Mouse (Mus musculus) liver, adult 10 weeks (tissue): ENCODE data around the gene Gm17027. TPM values are rescaled to one million over a fixed set of nuclear protein-coding genes. Genes with fewer than 3 reads are reported as not detected.

Experiments used
- polyA plus RNA-seq: library from polyadenylated mRNA; stranded (reverse); fragments of 350-450 nt; fragmentation: Illumina TruSeq; extraction: RNeasy Lipid Tissue Mini Kit (QIAGEN cat#74804); gene quantifications from one replicate; pipeline ENCODE4 v1.2.3, GENCODE M21; 2014; ENCODE audit warnings: low read depth, low replicate concordance

The Gm17027 gene
- not detected for polyA plus RNA-seq

DNA sequence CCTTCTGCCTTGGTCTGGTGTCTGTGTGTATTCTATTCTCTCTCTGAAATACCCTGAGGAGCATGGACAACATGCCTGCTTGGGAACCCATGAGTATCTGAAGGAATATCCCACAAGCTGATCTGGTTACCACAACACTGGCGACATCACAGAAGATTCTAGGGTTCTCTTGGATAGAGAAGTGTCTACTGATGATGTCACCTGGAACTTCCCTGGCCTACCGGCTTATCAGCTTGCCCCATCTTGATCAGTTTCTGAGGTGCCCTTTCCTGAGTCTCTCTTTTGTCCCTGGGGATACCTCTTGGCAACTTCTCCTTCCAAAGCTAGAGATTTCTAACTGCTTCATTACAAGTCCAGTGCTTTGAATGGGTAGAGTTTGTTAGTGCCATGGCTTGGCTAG is at the start of gene Gm17027:
Gm17027 (minus strand) TSS at position 101 of the 400 bp plus-strand sequence.

DNA sequence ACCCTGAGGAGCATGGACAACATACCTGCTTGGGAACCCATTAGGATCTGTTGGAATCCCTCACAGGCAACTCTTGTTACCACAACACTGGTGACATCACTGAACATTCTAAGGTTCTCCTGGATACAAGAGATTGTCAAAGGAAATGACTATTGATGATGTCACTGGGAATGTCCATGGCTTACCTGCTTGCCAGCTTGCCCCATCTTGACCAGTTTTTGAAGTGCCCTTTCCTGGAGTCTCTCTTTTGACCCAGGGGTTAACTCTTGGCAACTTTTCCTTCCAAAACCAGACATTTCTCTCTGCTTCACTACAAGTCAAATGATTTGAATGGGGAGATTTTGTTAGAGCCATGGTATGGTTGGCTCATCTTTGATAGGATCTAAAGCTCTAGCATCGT is 28.3 kb upstream of the Gm17027 start, which contains the start of gene Gm3573:
Gm3573 (minus strand) TSS at position 101 of the 400 bp plus-strand sequence.

DNA sequence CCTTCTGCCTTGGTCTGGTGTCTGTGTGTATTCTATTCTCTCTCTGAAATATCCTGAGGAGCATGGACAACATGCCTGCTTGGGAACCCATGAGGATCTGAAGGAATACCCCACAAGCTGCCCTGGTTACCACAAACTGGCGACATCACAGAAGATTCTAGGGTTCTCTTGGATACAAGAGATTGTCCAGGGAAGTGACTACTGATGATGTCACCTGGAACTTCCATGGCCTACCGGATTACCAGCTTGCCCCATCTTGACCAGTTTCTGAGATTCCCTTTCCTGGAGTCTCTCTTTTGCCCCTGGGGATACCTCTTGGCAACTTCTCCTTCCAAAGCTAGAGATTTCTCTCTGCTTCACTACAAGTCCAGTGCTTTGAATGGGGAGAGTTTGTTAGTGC is 45.2 kb downstream of the Gm17027 start, which contains the start of gene Gm7951:
Gm7951 (minus strand) TSS at position 101 of the 400 bp plus-strand sequence.

Other genes with a start within 250 kb of the Gm17027 start
- gene 1700049E17Rik1, start 237.7 kb downstream of the Gm17027 start, polyA plus RNA-seq, result not detected
- gene 1700024B05Rik, start 218.6 kb downstream of the Gm17027 start, polyA plus RNA-seq, result not detected
- gene Gm6401, start 194.7 kb downstream of the Gm17027 start, polyA plus RNA-seq, result not detected
- not detected for gene Gm3543, start 179.3 kb downstream of the Gm17027 start, polyA plus RNA-seq
- not detected for gene Gm7951, start 45.3 kb downstream of the Gm17027 start, polyA plus RNA-seq
- not detected for gene Gm3573, start 28.2 kb upstream of the Gm17027 start, polyA plus RNA-seq
- not detected for gene Gm17026, start 97.4 kb upstream of the Gm17027 start, polyA plus RNA-seq
- gene Gm9611, start 134.7 kb upstream of the Gm17027 start, polyA plus RNA-seq, result not detected
- not detected for gene Gm7995, start 147.6 kb upstream of the Gm17027 start, polyA plus RNA-seq